Mouse (Mus musculus) E14TG2a.4 (cell line): Measurements from ENCODE around the gene Fam71e2.

Experiments used
- CTCF ChIP-seq: conservative IDR thresholded peaks from 2 replicates; pipeline ENCODE4 v1.5.1; 2014; ENCODE audit warnings: low read length
- NANOG ChIP-seq: IDR thresholded peaks from 2 replicates; pipeline ENCODE4 v1.6.1; 2014; ENCODE audit warnings: borderline replicate concordance, low read length, mixed read lengths
- POU5F1 ChIP-seq: IDR thresholded peaks from 2 replicates; pipeline ENCODE4 v1.6.1; 2014; ENCODE audit warnings: low read length, borderline replicate concordance

GRCm38 (mm10) chr7:4705098-4705497, 66.0 kb downstream of the Fam71e2 start:
- TF ChIP-seq CTCF = peak; percentile 99
- TF ChIP-seq NANOG = no peak
- no peak for TF ChIP-seq POU5F1
